Mouse (Mus musculus): ENCODE results near the gene Elmod3.
"Not testable (repeated sequence)": the region's sequence is repeated elsewhere in the genome, so short reads cannot be mapped to it uniquely, and the experiment has no call there.

Elmod3 gene

GRCm38 (mm10) chr6:72534035-72534809 is 64.0 kb downstream of the Elmod3 start:
- peak; percentile 84 for DNase-seq (ENCODE audit: low read depth)

- not testable (repeated sequence) for DNase-seq (ENCODE audit: low read depth)
Observed at GRCm38 (mm10) chr6:72533555-72533954, 64.7 kb downstream of the Elmod3 start.

GRCm38 (mm10) chr6:72532580-72532979 is 65.6 kb downstream of the Elmod3 start:
- no peak for DNase-seq (ENCODE audit: low read depth)

- DNase-seq (ENCODE audit: low read depth) = no peak
Observed at GRCm38 (mm10) chr6:72528410-72529151, 69.6 kb downstream of the Elmod3 start.

- DNase-seq (ENCODE audit: low read depth) = no peak
Observed at GRCm38 (mm10) chr6:72527070-72527469, 71.1 kb downstream of the Elmod3 start.

GRCm38 (mm10) chr6:72524160-72524559 is 74.1 kb downstream of the Elmod3 start:
- no peak for DNase-seq (ENCODE audit: low read depth)

- DNase-seq (ENCODE audit: low read depth) = no peak
Observed at GRCm38 (mm10) chr6:72523222-72523621, 75.0 kb downstream of the Elmod3 start.

- DNase-seq (ENCODE audit: low read depth) = peak; percentile 50
Observed at GRCm38 (mm10) chr6:72522288-72522687, 75.9 kb downstream of the Elmod3 start.

GRCm38 (mm10) chr6:72521607-72522006 is 76.6 kb downstream of the Elmod3 start, which contains the start of gene Sh2d6:
Gene Sh2d6, minus strand, starts transcription at chr6:72521707.
- no peak for DNase-seq (ENCODE audit: low read depth)

- DNase-seq (ENCODE audit: low read depth) = no peak
Observed at GRCm38 (mm10) chr6:72520904-72521303, 77.3 kb downstream of the Elmod3 start.

- DNase-seq (ENCODE audit: low read depth) = no peak
Observed at GRCm38 (mm10) chr6:72519892-72520663, 78.1 kb downstream of the Elmod3 start.

GRCm38 (mm10) chr6:72519303-72519702 is 78.9 kb downstream of the Elmod3 start:
- no peak for DNase-seq (ENCODE audit: low read depth)

GRCm38 (mm10) chr6:72518842-72519241 is 79.4 kb downstream of the Elmod3 start:
- DNase-seq (ENCODE audit: low read depth) = no peak

Measured in 416B (cell line).